22 mouse cellular contexts compared by ENCODE assay signal in the genomic region with DNA sequence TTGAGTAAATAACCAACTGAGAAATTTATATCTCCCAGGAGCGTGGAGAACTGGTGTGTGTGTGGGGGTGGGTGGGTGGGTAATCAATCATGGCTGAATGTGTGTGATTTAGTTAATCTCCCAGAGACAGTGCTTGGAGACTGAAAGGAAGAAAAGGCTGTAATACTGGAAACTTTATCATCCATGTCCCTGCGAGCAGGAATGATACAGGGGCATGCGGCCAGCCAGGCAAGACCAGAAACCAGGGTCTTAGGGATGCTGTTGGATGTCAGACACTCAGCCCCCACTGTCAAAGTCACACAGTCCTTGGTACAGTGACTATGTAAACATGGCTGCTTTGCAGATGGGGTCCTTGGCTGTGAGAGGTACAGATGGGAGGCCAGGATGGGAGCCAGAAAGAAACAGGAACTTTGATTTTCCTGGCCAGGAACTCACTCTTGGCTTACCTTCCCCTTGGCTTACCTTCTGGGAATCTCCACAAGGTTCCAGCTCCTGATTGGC.
DNase-seq lines count a peak whose midpoint lies in the region; ATAC-seq and TF ChIP-seq lines count a peak whose summit lies in the region.
"Had no signal": no experiment of that assay in that cellular context is flagged by ENCODE, and none has a peak within 500 bp of the region (broad histone marks: within the 10 kb centered on the region; RNA-seq: fewer than 3 reads in every experiment).

No protein-coding gene starts in this region.

- H3K9ac ChIP-seq in hindbrain, embryonic 15.5 days, result no peak overlapping the region
- H3K9ac ChIP-seq in hindbrain, embryonic 11.5 days (ENCODE audit: low read depth, low read length), result no peak overlapping the region
- no peak overlapping the region for H3K9ac ChIP-seq in neural tube, embryonic 15.5 days (replicated peaks)
- H3K9ac ChIP-seq: forebrain, embryonic 15.5 days; limb, embryonic 15.5 days; liver, embryonic 15.5 days had no signal

- DNase-seq in hindbrain, embryonic 11.5 days (ENCODE audit: low spot score), result no peak
- DNase-seq in left cerebral cortex, postnatal 4 days, result peak; percentile 51
- DNase-seq in left cerebral cortex, adult 9 months (ENCODE audit: low spot score in 2 of 2), result no peak
- peak; percentile 92 for DNase-seq in cerebellum, adult 9-11 months
- DNase-seq in adrenal gland, adult 18-20 months (ENCODE audit: low spot score in 2 of 2), result no peak
- no peak for DNase-seq in lung, adult 2 months
- DNase-seq: adrenal gland, postnatal 14 days; gastrocnemius, adult 2 months; heart, postnatal 10 days; kidney, adult 11 months; layer of hippocampus, postnatal 36 days; midbrain, embryonic 14.5 days; thymus, adult 2 months had no signal

- intact Hi-C loops in left cerebral cortex, postnatal 4 days (cut with DNase I), result no loop called here

- TF ChIP-seq POLR2A in lung, adult 2 months (IDR thresholded peaks at IDR 0.05; ENCODE audit: borderline replicate concordance, extremely low read depth, low read depth, low read length), result no peak

- no peaks in the 10 kb centered on the region for H3K36me3 ChIP-seq in hindbrain, embryonic 15.5 days
- no peaks in the 10 kb centered on the region for H3K36me3 ChIP-seq in hindbrain, embryonic 11.5 days (ENCODE audit: control insufficient read depth, insufficient read depth, low read length)
- no peaks in the 10 kb centered on the region for H3K36me3 ChIP-seq in neural tube, embryonic 15.5 days
- H3K36me3 ChIP-seq: forebrain, embryonic 15.5 days; G1E; limb, embryonic 15.5 days; liver, embryonic 15.5 days had no signal

- H3K4me2 ChIP-seq in hindbrain, embryonic 15.5 days, result no peak overlapping the region
- no peak overlapping the region for H3K4me2 ChIP-seq in hindbrain, embryonic 11.5 days (replicated peaks; ENCODE audit: low read depth, low read length)
- H3K4me2 ChIP-seq in neural tube, embryonic 15.5 days, result no peak overlapping the region
- H3K4me2 ChIP-seq: forebrain, embryonic 15.5 days; heart, embryonic 11.5 days; limb, embryonic 15.5 days; liver, embryonic 15.5 days had no signal

- no peaks in the 10 kb centered on the region for H3K27me3 ChIP-seq in hindbrain, embryonic 15.5 days
- H3K27me3 ChIP-seq in hindbrain, embryonic 11.5 days (ENCODE audit: control insufficient read depth, insufficient read depth, low read length), result no peaks in the 10 kb centered on the region
- H3K27me3 ChIP-seq in neural tube, embryonic 15.5 days (replicated peaks), result no peaks in the 10 kb centered on the region
- H3K27me3 ChIP-seq: forebrain, embryonic 15.5 days; limb, embryonic 15.5 days; liver, embryonic 15.5 days had no signal

- no peak overlapping the region for H3K4me3 ChIP-seq in hindbrain, embryonic 15.5 days
- no peak overlapping the region for H3K4me3 ChIP-seq in hindbrain, embryonic 11.5 days (ENCODE audit: low read depth, low read length)
- no peak overlapping the region for H3K4me3 ChIP-seq in neural tube, embryonic 15.5 days (replicated peaks)
- H3K4me3 ChIP-seq in lung, adult 2 months (replicated peaks; ENCODE audit: extremely low read depth, low read depth, low read length), result no peak overlapping the region
- H3K4me3 ChIP-seq: forebrain, embryonic 15.5 days; gastrocnemius, adult 2 months; limb, embryonic 15.5 days; liver, embryonic 15.5 days had no signal

- WGBS in hindbrain, embryonic 15.5 days, result 66% methylated on average over 3 of the region's 3 CpGs
- 84% methylated on average over 3 of the region's 3 CpGs for WGBS in hindbrain, embryonic 11.5 days
- WGBS in neural tube, embryonic 15.5 days, result 54% methylated on average over 3 of the region's 3 CpGs
- 41% methylated on average over 3 of the region's 3 CpGs for WGBS in lung, adult 2 months

- no peak for TF ChIP-seq CTCF in lung, adult 2 months (IDR thresholded peaks at IDR 0.05; ENCODE audit: insufficient read depth, low read length)

- no peaks in the 10 kb centered on the region for H3K9me3 ChIP-seq in hindbrain, embryonic 15.5 days
- no peaks in the 10 kb centered on the region for H3K9me3 ChIP-seq in hindbrain, embryonic 11.5 days (ENCODE audit: control insufficient read depth, low read length)
- H3K9me3 ChIP-seq in neural tube, embryonic 15.5 days (replicated peaks), result no peaks in the 10 kb centered on the region
- H3K9me3 ChIP-seq: forebrain, embryonic 15.5 days; limb, embryonic 15.5 days; liver, embryonic 15.5 days had no signal

- H3K4me1 ChIP-seq in hindbrain, embryonic 15.5 days (replicated peaks), result no peaks in the 10 kb centered on the region
- no peaks in the 10 kb centered on the region for H3K4me1 ChIP-seq in hindbrain, embryonic 11.5 days (replicated peaks; ENCODE audit: control insufficient read depth, insufficient read depth, low read length)
- H3K4me1 ChIP-seq in neural tube, embryonic 15.5 days, result no peaks in the 10 kb centered on the region
- no peaks in the 10 kb centered on the region for H3K4me1 ChIP-seq in lung, adult 2 months (ENCODE audit: control insufficient read depth, insufficient read depth, low read length)
- H3K4me1 ChIP-seq: forebrain, embryonic 15.5 days; limb, embryonic 15.5 days; liver, embryonic 15.5 days had no signal

- 0 out of 2 replicates have a peak, but pooled peaks have one; percentile 19 for ATAC-seq in hindbrain, embryonic 15.5 days (ENCODE audit: low FRiP score, low read depth)
- ATAC-seq in hindbrain, embryonic 11.5 days (ENCODE audit: low FRiP score), result no peak
- peak; percentile 47; the same call in 1 of the 2 replicates for ATAC-seq in neural tube, embryonic 15.5 days (ENCODE audit: low FRiP score)
- ATAC-seq: activated CD4-positive, CD25-positive, alpha-beta regulatory T cell, adult 4 months; forebrain, embryonic 15.5 days; lung, postnatal 0 days had no signal

- H3K27ac ChIP-seq in hindbrain, embryonic 15.5 days (replicated peaks), result no peak overlapping the region
- H3K27ac ChIP-seq in hindbrain, embryonic 11.5 days (ENCODE audit: low read depth, low read length), result no peak overlapping the region
- no peak overlapping the region for H3K27ac ChIP-seq in neural tube, embryonic 15.5 days (replicated peaks)
- H3K27ac ChIP-seq: forebrain, embryonic 15.5 days; gastrocnemius, adult 2 months; limb, embryonic 15.5 days; liver, embryonic 15.5 days had no signal

Comparison
In these comparisons a context has a peak if more than half of its experiments do, and no peak if none do; other contexts are left out.
1. DNase-seq: peak in left cerebral cortex, postnatal 4 days (single experiment) and cerebellum, adult 9-11 months (single experiment); none in hindbrain, embryonic 11.5 days (single experiment), left cerebral cortex, adult 9 months (0 of 2), adrenal gland, adult 18-20 months (0 of 2) and lung, adult 2 months (single experiment).